Mouse (Mus musculus) cerebellum, adult 2 months (tissue): ENCODE data around the gene Aldh1a1. TPM values are rescaled to one million over a fixed set of nuclear protein-coding genes. Genes with fewer than 3 reads are reported as not detected.

Experiments used
- DNase-seq, 2 experiments: peaks; one replicate each; pipeline ENCODE4 v3.0.0; 2021
- H3K27ac ChIP-seq: fragments of 200-500 bp; 2 replicates; pipeline ENCODE4 v1.5.1; 2012; ENCODE audit warnings: low read length, control low read depth, inconsistent platforms; ENCODE audit not compliant: insufficient read depth
- H3K27me3 ChIP-seq: fragments of 200-500 bp; 2 replicates; pipeline ENCODE4 v1.6.1; 2012; ENCODE audit warnings: inconsistent platforms, mild to moderate bottlenecking, low read length, moderate library complexity; ENCODE audit not compliant: control insufficient read depth, insufficient read depth
- H3K4me1 ChIP-seq: fragments of 200-500 bp; 2 replicates; pipeline ENCODE4 v1.6.1; 2011; ENCODE audit warnings: low read length; ENCODE audit not compliant: control insufficient read depth, insufficient read depth
- H3K4me3 ChIP-seq: fragments of 200-500 bp; replicated peaks from 2 replicates; pipeline ENCODE3; 2011; ENCODE audit warnings: mild to moderate bottlenecking, low read depth, low read length, control low read depth; ENCODE audit not compliant: insufficient read depth
- CTCF ChIP-seq: fragments of 200-500 bp; IDR thresholded peaks from 2 replicates; pipeline ENCODE4 v1.5.1; 2011; ENCODE audit warnings: low read depth, mild to moderate bottlenecking, control low read depth, low read length, moderate library complexity, borderline replicate concordance; ENCODE audit not compliant: insufficient read depth
- POLR2A ChIP-seq: fragments of 200-500 bp; IDR thresholded peaks from 2 replicates; pipeline ENCODE4 v1.6.1; 2011; ENCODE audit warnings: low read length, control low read depth, borderline replicate concordance; ENCODE audit not compliant: insufficient read depth
- WGBS: fragments of 180-500 bp; shearing (Covaris S2); methylation state at CpG from one replicate; pipeline ENCODE4 v1.1.7; 2018; 5-methylcytosine and 5-hydroxymethylcytosine counted together
- polyA plus RNA-seq: library from polyadenylated mRNA; depleted of rRNA; stranded (reverse); fragments of >200 nt; gene quantifications from 2 replicates; pipeline ENCODE4 v1.2.3, GENCODE M21; 2012

The Aldh1a1 gene
- polyA plus RNA-seq, 1 experiment = 274 TPM

GRCm38 (mm10) chr19:20529921-20530696 lies 37.6 kb downstream of the Aldh1a1 start:
- 95% methylated on average over 1 of the region's 1 CpGs for WGBS
- Histone ChIP-seq H3K27me3 (no peaks in the 10 kb centered on the region), H3K4me3 (no peak overlapping the region), H3K4me1 (no peaks in the 10 kb centered on the region), H3K27ac (no peak overlapping the region)
- DNase-seq = no peak
- TF ChIP-seq CTCF = no peak
- TF ChIP-seq POLR2A = no peak

GRCm38 (mm10) chr19:20536538-20536937 lies 44.0 kb downstream of the Aldh1a1 start:
- H3K4me1 ChIP-seq = no peaks in the 10 kb centered on the region
- H3K27me3 ChIP-seq = no peaks in the 10 kb centered on the region; the same call in 1 of the 2 replicates
- 60% methylated on average over 7 of the region's 7 CpGs for WGBS
- no peak overlapping the region for H3K4me3 ChIP-seq
- DNase-seq = no peak
- H3K27ac ChIP-seq = no peak overlapping the region
- TF ChIP-seq POLR2A (no peak), CTCF (no peak)

DNA sequence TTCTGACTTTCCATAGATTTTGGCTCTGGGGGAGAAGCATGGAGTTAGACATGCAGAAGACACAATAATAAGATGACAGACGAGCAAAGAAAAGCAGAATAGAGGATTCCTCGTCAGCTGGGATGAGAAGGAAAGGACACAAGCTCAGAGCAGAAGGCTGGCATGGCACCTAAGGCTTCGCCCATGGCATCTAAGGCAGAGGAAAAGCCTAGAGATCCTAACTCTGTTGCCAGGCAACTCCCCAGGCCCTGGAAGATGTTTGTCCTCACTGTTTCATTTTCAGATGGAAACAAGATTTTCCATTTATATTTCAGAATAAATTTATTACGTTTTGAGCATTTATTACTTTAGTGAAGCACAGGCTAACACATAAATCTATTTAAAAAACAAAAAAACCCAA lies 48.5 kb downstream of the Aldh1a1 start:
- Histone ChIP-seq H3K4me3 (no peak overlapping the region), H3K27ac (no peak overlapping the region), H3K4me1 (no peaks in the 10 kb centered on the region), H3K27me3 (no peaks in the 10 kb centered on the region; the same call in 1 of the 2 replicates)
- WGBS = 55% methylated on average over 4 of the region's 4 CpGs
- DNase-seq = no peak
- TF ChIP-seq POLR2A = no peak
- TF ChIP-seq CTCF = no peak

GRCm38 (mm10) chr19:20541924-20542323 lies 49.4 kb downstream of the Aldh1a1 start:
- Histone ChIP-seq H3K27ac (no peak overlapping the region), H3K4me3 (no peak overlapping the region), H3K4me1 (no peaks in the 10 kb centered on the region), H3K27me3 (no peaks in the 10 kb centered on the region; the same call in 1 of the 2 replicates)
- 95% methylated on average over 1 of the region's 1 CpGs for WGBS
- no peak for DNase-seq
- TF ChIP-seq CTCF (no peak), POLR2A (no peak)

- H3K4me3 ChIP-seq = no peak overlapping the region
- 85% methylated on average over 1 of the region's 1 CpGs for WGBS
- no peak for TF ChIP-seq POLR2A
- TF ChIP-seq CTCF = no peak
- H3K27me3 ChIP-seq = no peaks in the 10 kb centered on the region; the same call in 1 of the 2 replicates
- no peaks in the 10 kb centered on the region for H3K4me1 ChIP-seq
- DNase-seq = no peak
- no peak overlapping the region for H3K27ac ChIP-seq
Measured at GRCm38 (mm10) chr19:20543816-20544215, 51.3 kb downstream of the Aldh1a1 start.

GRCm38 (mm10) chr19:20544941-20545340 lies 52.4 kb downstream of the Aldh1a1 start:
- WGBS = 98% methylated on average over 1 of the region's 1 CpGs
- H3K27me3 ChIP-seq = no peaks in the 10 kb centered on the region; the same call in 1 of the 2 replicates
- TF ChIP-seq POLR2A = no peak
- TF ChIP-seq CTCF = no peak
- no peaks in the 10 kb centered on the region for H3K4me1 ChIP-seq
- DNase-seq = no peak
- no peak overlapping the region for H3K27ac ChIP-seq
- H3K4me3 ChIP-seq = no peak overlapping the region

GRCm38 (mm10) chr19:20547025-20547424 lies 54.5 kb downstream of the Aldh1a1 start:
- Histone ChIP-seq H3K4me3 (no peak overlapping the region), H3K27me3 (no peaks in the 10 kb centered on the region), H3K4me1 (no peaks in the 10 kb centered on the region), H3K27ac (no peak overlapping the region)
- WGBS = 84% methylated on average over 3 of the region's 3 CpGs
- TF ChIP-seq CTCF (no peak), POLR2A (no peak)
- no peak for DNase-seq

- H3K4me1 ChIP-seq = no peaks in the 10 kb centered on the region
- H3K27ac ChIP-seq = no peak overlapping the region
- H3K27me3 ChIP-seq = no peaks in the 10 kb centered on the region
- TF ChIP-seq POLR2A = no peak
- TF ChIP-seq CTCF = no peak
- WGBS = 98% methylated on average over 1 of the region's 1 CpGs
- no peak overlapping the region for H3K4me3 ChIP-seq
- DNase-seq = no peak
Measured at GRCm38 (mm10) chr19:20549409-20549808, 56.9 kb downstream of the Aldh1a1 start.
